Mouse (Mus musculus): Measurements from ENCODE around the gene Aspg. TPM values are rescaled to one million over a fixed set of nuclear protein-coding genes. Genes with fewer than 3 reads are reported as not detected.

Gene Aspg
- not detected in 2 replicates for total RNA-seq (2014; fragmentation: Nextera tagmentation)
- total RNA-seq (2017) = not detected in 2 replicates

- no peak for ATAC-seq (replicated peaks; ENCODE audit: low FRiP score, low TSS enrichment, poor library complexity, severe bottlenecking)
Measured at GRCm38 (mm10) chr12:112106541-112106971, at the start of gene Aspg. Gene Aspg, plus strand, starts transcription at chr12:112106679.

- ATAC-seq (replicated peaks; ENCODE audit: low FRiP score, low TSS enrichment, poor library complexity, severe bottlenecking) = peak; percentile 85
Measured at GRCm38 (mm10) chr12:112077651-112078050, 28.8 kb upstream of the Aspg start.

- no peak for ATAC-seq (replicated peaks; ENCODE audit: low FRiP score, low TSS enrichment, poor library complexity, severe bottlenecking)
Measured at GRCm38 (mm10) chr12:112079911-112080310, 26.6 kb upstream of the Aspg start.

GRCm38 (mm10) chr12:112080911-112081310 is 25.6 kb upstream of the Aspg start:
- no peak for ATAC-seq (replicated peaks; ENCODE audit: low FRiP score, low TSS enrichment, poor library complexity, severe bottlenecking)

GRCm38 (mm10) chr12:112082241-112082640 is 24.2 kb upstream of the Aspg start:
- no peak for ATAC-seq (replicated peaks; ENCODE audit: low FRiP score, low TSS enrichment, poor library complexity, severe bottlenecking)

GRCm38 (mm10) chr12:112086250-112086649 is 20.2 kb upstream of the Aspg start:
- ATAC-seq (replicated peaks; ENCODE audit: low FRiP score, low TSS enrichment, poor library complexity, severe bottlenecking) = no peak

GRCm38 (mm10) chr12:112086726-112087125 is 19.8 kb upstream of the Aspg start:
- no peak for ATAC-seq (replicated peaks; ENCODE audit: low FRiP score, low TSS enrichment, poor library complexity, severe bottlenecking)

GRCm38 (mm10) chr12:112088609-112089324 is 17.7 kb upstream of the Aspg start:
- ATAC-seq (replicated peaks; ENCODE audit: low FRiP score, low TSS enrichment, poor library complexity, severe bottlenecking) = no peak

- peak; percentile 81 for ATAC-seq (replicated peaks; ENCODE audit: low FRiP score, low TSS enrichment, poor library complexity, severe bottlenecking)
Measured at GRCm38 (mm10) chr12:112091054-112091453, 15.4 kb upstream of the Aspg start.

- no peak for ATAC-seq (replicated peaks; ENCODE audit: low FRiP score, low TSS enrichment, poor library complexity, severe bottlenecking)
Measured at GRCm38 (mm10) chr12:112094261-112094880, 12.1 kb upstream of the Aspg start.

- no peak for ATAC-seq (replicated peaks; ENCODE audit: low FRiP score, low TSS enrichment, poor library complexity, severe bottlenecking)
Measured at GRCm38 (mm10) chr12:112096051-112096732, 10.3 kb upstream of the Aspg start.

GRCm38 (mm10) chr12:112096733-112097117 is 9.8 kb upstream of the Aspg start:
- ATAC-seq (replicated peaks; ENCODE audit: low FRiP score, low TSS enrichment, poor library complexity, severe bottlenecking) = no peak

GRCm38 (mm10) chr12:112100106-112100505 is 6.4 kb upstream of the Aspg start:
- no peak for ATAC-seq (replicated peaks; ENCODE audit: low FRiP score, low TSS enrichment, poor library complexity, severe bottlenecking)

- no peak for ATAC-seq (replicated peaks; ENCODE audit: low FRiP score, low TSS enrichment, poor library complexity, severe bottlenecking)
Measured at GRCm38 (mm10) chr12:112101045-112101444, 5.4 kb upstream of the Aspg start.

GRCm38 (mm10) chr12:112103179-112103578 is 3.3 kb upstream of the Aspg start:
- ATAC-seq (replicated peaks; ENCODE audit: low FRiP score, low TSS enrichment, poor library complexity, severe bottlenecking) = no peak

GRCm38 (mm10) chr12:112104890-112105289 is 1.6 kb upstream of the Aspg start:
- ATAC-seq (replicated peaks; ENCODE audit: low FRiP score, low TSS enrichment, poor library complexity, severe bottlenecking) = no peak

- no peak for ATAC-seq (replicated peaks; ENCODE audit: low FRiP score, low TSS enrichment, poor library complexity, severe bottlenecking)
Measured at GRCm38 (mm10) chr12:112107685-112108084, 1.2 kb downstream of the Aspg start.

GRCm38 (mm10) chr12:112108696-112109445 is 2.4 kb downstream of the Aspg start:
- ATAC-seq (replicated peaks; ENCODE audit: low FRiP score, low TSS enrichment, poor library complexity, severe bottlenecking) = no peak

GRCm38 (mm10) chr12:112109701-112110100 is 3.2 kb downstream of the Aspg start:
- no peak for ATAC-seq (replicated peaks; ENCODE audit: low FRiP score, low TSS enrichment, poor library complexity, severe bottlenecking)

- ATAC-seq (replicated peaks; ENCODE audit: low FRiP score, low TSS enrichment, poor library complexity, severe bottlenecking) = no peak
Measured at GRCm38 (mm10) chr12:112111323-112111722, 4.8 kb downstream of the Aspg start.

Data from megakaryocyte-erythroid progenitor cell, adult 5-6 weeks (primary cell).